Mouse (Mus musculus) heart, embryonic 12.5 days (tissue): ENCODE results near the gene Adgrf5. TPM values are rescaled to one million over a fixed set of nuclear protein-coding genes. Genes with fewer than 3 reads are reported as not detected.

Experiments used
- ATAC-seq: fragments of 200-750 bp; cut with Nextera tagmentation; 2 replicates; pipeline ENCODE4 v1.8.0; 2017; ENCODE audit warnings: moderate TSS enrichment, moderate library complexity; ENCODE audit not compliant: insufficient number of reproducible peaks, low FRiP score
- H3K27ac ChIP-seq: fragments of 300-500 bp; sonication (generic); 2 replicates; pipeline ENCODE4 v1.5.1; 2016; ENCODE audit warnings: mild to moderate bottlenecking, moderate library complexity; ENCODE audit not compliant: poor library complexity, severe bottlenecking
- H3K27me3 ChIP-seq: fragments of 300-500 bp; sonication (generic); replicated peaks from 2 replicates; pipeline ENCODE4 v1.6.1; 2016; ENCODE audit warnings: mild to moderate bottlenecking, moderate library complexity
- H3K36me3 ChIP-seq: fragments of 300-500 bp; sonication (generic); 2 replicates; pipeline ENCODE4 v1.6.1; 2016; ENCODE audit warnings: mild to moderate bottlenecking, moderate library complexity
- H3K4me1 ChIP-seq: fragments of 300-500 bp; sonication (generic); replicated peaks from 2 replicates; pipeline ENCODE4 v1.6.1; 2016; ENCODE audit warnings: mild to moderate bottlenecking
- H3K4me2 ChIP-seq: fragments of 300-500 bp; sonication (generic); 2 replicates; pipeline ENCODE4 v1.6.1; 2016; ENCODE audit warnings: mild to moderate bottlenecking, moderate library complexity
- H3K4me3 ChIP-seq: fragments of 300-500 bp; sonication (generic); 2 replicates; pipeline ENCODE4 v1.5.1; 2016; ENCODE audit warnings: mild to moderate bottlenecking
- H3K9ac ChIP-seq: fragments of 300-500 bp; sonication (generic); 2 replicates; pipeline ENCODE4 v1.6.1; 2016; ENCODE audit warnings: mild to moderate bottlenecking, moderate library complexity
- H3K9me3 ChIP-seq: fragments of 300-500 bp; sonication (generic); replicated peaks from 2 replicates; pipeline ENCODE4 v1.6.1; 2016; ENCODE audit warnings: mild to moderate bottlenecking, moderate library complexity
- WGBS: fragments of 180-500 bp; shearing (Covaris S2); methylation state at CpG from one replicate; pipeline ENCODE4 v1.1.7; 2016; 5-methylcytosine and 5-hydroxymethylcytosine counted together
- polyA plus RNA-seq: library from polyadenylated mRNA; unstranded; fragments of >200 nt; fragmentation: Nextera tagmentation; extraction: Ambion mirVana; gene quantifications from 2 replicates; pipeline ENCODE4 v1.2.1, GENCODE M21; 2016

The Adgrf5 gene
- polyA plus RNA-seq, 1 experiment from 2014 or later = 21.1 TPM

- Histone ChIP-seq H3K4me2 (no peak overlapping the region), H3K9ac (no peak overlapping the region), H3K9me3 (no peaks in the 10 kb centered on the region), H3K4me1 (no peaks in the 10 kb centered on the region), H3K36me3 (no peaks in the 10 kb centered on the region), H3K27ac (no peak overlapping the region), H3K27me3 (no peaks in the 10 kb centered on the region), H3K4me3 (no peak overlapping the region)
- 76% methylated on average over 1 of the region's 1 CpGs for WGBS
- no peak for ATAC-seq
These were observed 140.3 kb downstream of the Adgrf5 start for GRCm38 (mm10) chr17:43500513-43500912.

GRCm38 (mm10) chr17:43501223-43501622, 141.0 kb downstream of the Adgrf5 start:
- Histone ChIP-seq H3K36me3 (no peaks in the 10 kb centered on the region), H3K4me1 (no peaks in the 10 kb centered on the region), H3K27ac (no peak overlapping the region), H3K4me2 (no peak overlapping the region), H3K9ac (no peak overlapping the region), H3K4me3 (no peak overlapping the region), H3K27me3 (no peaks in the 10 kb centered on the region), H3K9me3 (no peaks in the 10 kb centered on the region)
- no peak for ATAC-seq
- 65% methylated on average over 3 of the region's 3 CpGs for WGBS

GRCm38 (mm10) chr17:43501631-43502030, 141.4 kb downstream of the Adgrf5 start:
- 89% methylated on average over 5 of the region's 5 CpGs for WGBS
- no peak for ATAC-seq
- H3K4me3 ChIP-seq = no peak overlapping the region

GRCm38 (mm10) chr17:43502592-43502991, 142.3 kb downstream of the Adgrf5 start, which contains the start of gene Mep1a:
Mep1a (minus strand) TSS chr17:43502812.
- Histone ChIP-seq H3K27ac (no peak within 1 kb of the TSS), H3K27me3 (no peaks in the 10 kb centered on the region), H3K4me1 (no peaks in the 10 kb centered on the region), H3K9me3 (no peaks in the 10 kb centered on the region), H3K9ac (no peak within 1 kb of the TSS), H3K36me3 (no peaks in the 10 kb centered on the region), H3K4me2 (no peak within 1 kb of the TSS), H3K4me3 (no peak within 1 kb of the TSS)
- 88% methylated on average over 9 of the region's 9 CpGs for WGBS
- ATAC-seq = no peak

More at GRCm38 (mm10) chr17:43501631-43502030, 141.4 kb downstream of the Adgrf5 start:
- Histone ChIP-seq H3K4me1 (no peaks in the 10 kb centered on the region), H3K27me3 (no peaks in the 10 kb centered on the region), H3K27ac (no peak overlapping the region), H3K36me3 (no peaks in the 10 kb centered on the region), H3K9me3 (no peaks in the 10 kb centered on the region), H3K4me2 (no peak overlapping the region), H3K9ac (no peak overlapping the region)

GRCm38 (mm10) chr17:43503861-43504593, 143.8 kb downstream of the Adgrf5 start:
- WGBS = 59% methylated on average over 4 of the region's 4 CpGs
- no peak for ATAC-seq
- no peaks in the 10 kb centered on the region for H3K9me3 ChIP-seq
- H3K27me3 ChIP-seq = no peaks in the 10 kb centered on the region
- no peak overlapping the region for H3K4me3 ChIP-seq
- no peaks in the 10 kb centered on the region for H3K36me3 ChIP-seq
- no peak overlapping the region for H3K9ac ChIP-seq
- no peak overlapping the region for H3K4me2 ChIP-seq
- no peak overlapping the region for H3K27ac ChIP-seq
- H3K4me1 ChIP-seq = no peaks in the 10 kb centered on the region

- Histone ChIP-seq H3K4me3 (no peak overlapping the region), H3K36me3 (no peaks in the 10 kb centered on the region), H3K27ac (no peak overlapping the region), H3K9me3 (no peaks in the 10 kb centered on the region), H3K27me3 (no peaks in the 10 kb centered on the region), H3K4me1 (no peaks in the 10 kb centered on the region), H3K4me2 (no peak overlapping the region), H3K9ac (no peak overlapping the region)
- no peak for ATAC-seq
- WGBS = 63% methylated on average over 6 of the region's 6 CpGs
These were observed 144.3 kb downstream of the Adgrf5 start for GRCm38 (mm10) chr17:43504594-43504934.

Other genes starting within 250 kb of the Adgrf5 start
- gene Adgrf1, start 90.1 kb upstream of the Adgrf5 start, polyA plus RNA-seq = not detected in 2 replicates
- not detected in 2 replicates for gene Mep1a, start 142.4 kb downstream of the Adgrf5 start, polyA plus RNA-seq
- gene Ankrd66, start 183.2 kb downstream of the Adgrf5 start, polyA plus RNA-seq = not detected in 2 replicates
- gene Pla2g7, start 207.6 kb downstream of the Adgrf5 start, polyA plus RNA-seq = 12.4 and 13.1 TPM in 2 replicates